Mouse (Mus musculus) brown adipose tissue, adult 24 weeks (tissue): ENCODE results near the gene Kcnj16. TPM values are rescaled to one million over a fixed set of nuclear protein-coding genes. Genes with fewer than 3 reads are reported as not detected.

Source experiments
- H3K27ac ChIP-seq: fragments of 200-500 bp; replicated peaks from 2 replicates; pipeline ENCODE4 v1.5.1; 2012; ENCODE audit warnings: low read depth, mild to moderate bottlenecking, low read length
- H3K4me1 ChIP-seq: fragments of 200-500 bp; 2 replicates; pipeline ENCODE4 v1.6.1; 2012; ENCODE audit warnings: low read length, mixed read lengths; ENCODE audit not compliant: control insufficient read depth, insufficient read depth, insufficient read length
- H3K4me3 ChIP-seq: fragments of 200-500 bp; 2 replicates; pipeline ENCODE4 v1.5.1; 2012; ENCODE audit warnings: low read depth, mild to moderate bottlenecking, low read length, moderate library complexity; ENCODE audit not compliant: insufficient read depth
- polyA plus RNA-seq: library from polyadenylated mRNA; stranded (reverse); fragments of >200 nt; gene quantifications from 2 replicates; pipeline ENCODE4 v1.2.4, GENCODE M21; 2012; ENCODE audit not compliant: missing spikeins, insufficient read depth, insufficient read length

Gene Kcnj16
- polyA plus RNA-seq, 1 experiment: not detected

GRCm38 (mm10) chr11:111074131-111074530, 106.3 kb downstream of the Kcnj16 start:
- no peak overlapping the region for H3K4me3 ChIP-seq
- H3K27ac ChIP-seq: no peak overlapping the region
- no peaks in the 10 kb centered on the region for H3K4me1 ChIP-seq

Other genes with a start within 250 kb of the Kcnj16 start
- gene Kcnj2, start 98.1 kb downstream of the Kcnj16 start, polyA plus RNA-seq: 0.75 and 1.0 TPM in 2 replicates